Mouse (Mus musculus) heart, embryonic 14.5 days (tissue): Measurements from ENCODE around the gene Jak1. TPM values are rescaled to one million over a fixed set of nuclear protein-coding genes. Genes with fewer than 3 reads are reported as not detected.

Experiments used
- ATAC-seq: fragments of 200-750 bp; cut with Nextera tagmentation; 2 replicates; pipeline ENCODE4 v1.8.0; 2017; ENCODE audit warnings: low read depth, moderate TSS enrichment; ENCODE audit not compliant: insufficient number of reproducible peaks, insufficient read depth, low FRiP score
- H3K27ac ChIP-seq, 2 experiments: fragments of 200-500 bp in 1 of 2; fragments of 300-500 bp in 1 of 2; sonication (generic) in 1 of 2; replicated peaks in 1 of 2; 2 replicates each; pipeline ENCODE4 v1.5.1; 2012 to 2014; ENCODE audit warnings: low read depth in 2 of 2, low read length in 2 of 2, control low read depth in 1 of 2, mild to moderate bottlenecking in 1 of 2, mixed read lengths in 1 of 2; ENCODE audit not compliant: control insufficient read depth in 1 of 2, insufficient read depth in 1 of 2
- H3K27me3 ChIP-seq: fragments of 300-500 bp; sonication (generic); 2 replicates; pipeline ENCODE4 v1.6.1; 2014; ENCODE audit warnings: mild to moderate bottlenecking, low read length, control low read depth; ENCODE audit not compliant: control insufficient read depth, insufficient read depth
- H3K36me3 ChIP-seq: fragments of 300-500 bp; sonication (generic); 2 replicates; pipeline ENCODE4 v1.6.1; 2014; ENCODE audit warnings: mild to moderate bottlenecking, control low read depth, low read length, mixed read lengths; ENCODE audit not compliant: control insufficient read depth, insufficient read depth
- H3K4me1 ChIP-seq, 2 experiments: fragments of 200-500 bp in 1 of 2; fragments of 300-500 bp in 1 of 2; sonication (generic) in 1 of 2; 2 replicates each; pipeline ENCODE4 v1.6.1; 2012 to 2014; ENCODE audit warnings: low read length in 2 of 2, control low read depth in 1 of 2, mixed read lengths in 1 of 2; ENCODE audit not compliant: control insufficient read depth in 2 of 2, insufficient read depth in 2 of 2
- H3K4me2 ChIP-seq: fragments of 300-500 bp; sonication (generic); 2 replicates; pipeline ENCODE4 v1.6.1; 2014; ENCODE audit warnings: mild to moderate bottlenecking, low read length
- H3K4me3 ChIP-seq, 2 experiments: fragments of 200-500 bp in 1 of 2; fragments of 300-500 bp in 1 of 2; sonication (generic) in 1 of 2; 2 replicates each; pipeline ENCODE4 v1.5.1; 2012 to 2014; ENCODE audit warnings: low read length in 2 of 2, mild to moderate bottlenecking in 2 of 2, control low read depth in 1 of 2, low read depth in 1 of 2, moderate library complexity in 1 of 2; ENCODE audit not compliant: control insufficient read depth in 1 of 2, insufficient read depth in 1 of 2
- H3K9ac ChIP-seq: fragments of 300-500 bp; sonication (generic); 2 replicates; pipeline ENCODE4 v1.6.1; 2014; ENCODE audit warnings: mild to moderate bottlenecking, low read length
- H3K9me3 ChIP-seq: fragments of 300-500 bp; sonication (generic); 2 replicates; pipeline ENCODE4 v1.6.1; 2016; ENCODE audit warnings: low read length, control low read depth; ENCODE audit not compliant: control insufficient read depth
- WGBS: fragments of 180-500 bp; shearing (Covaris S2); extraction: QIAGEN DNeasy Blood & Tissue Kit; methylation state at CpG from one replicate; pipeline ENCODE4 v1.1.7; 2014; 5-methylcytosine and 5-hydroxymethylcytosine counted together
- polyA plus RNA-seq: library from polyadenylated mRNA; unstranded; fragments of >200 nt; fragmentation: Nextera tagmentation; extraction: Ambion mirVana; gene quantifications from 2 replicates; pipeline ENCODE4 v1.2.1, GENCODE M21; 2014

Gene Jak1
- polyA plus RNA-seq, 1 experiment from 2014 or later: 67.1 TPM

DNA sequence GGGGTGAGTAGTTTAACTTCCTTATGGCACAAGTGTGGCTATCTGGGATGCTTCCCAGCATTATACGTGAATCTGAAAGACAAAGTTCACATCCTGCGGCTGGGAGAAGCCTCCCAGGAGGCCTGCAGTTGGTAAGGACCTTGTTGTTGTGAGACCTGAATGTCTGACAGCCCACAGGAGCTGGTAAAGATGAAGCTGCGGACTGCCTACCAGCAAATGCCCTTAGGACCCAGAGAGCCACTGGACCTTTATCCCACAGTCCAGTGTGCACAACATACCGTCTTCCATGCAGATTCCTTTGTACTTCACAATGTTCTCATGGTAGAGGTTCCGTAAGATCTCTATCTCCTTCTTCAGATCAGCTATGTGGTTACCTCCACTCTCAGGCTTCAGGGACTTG lies 107.6 kb downstream of the Jak1 start:
- no peak overlapping the region for H3K4me2 ChIP-seq
- WGBS: 84% methylated on average over 5 of the region's 5 CpGs
- peaks cover 9% of the 10 kb centered on the region in 2 experiments; a peak in 3 of 4 replicates for H3K4me1 ChIP-seq
- no peak for ATAC-seq
- H3K36me3 ChIP-seq: peaks cover 96% of the 10 kb centered on the region
- H3K27me3 ChIP-seq: no peaks in the 10 kb centered on the region
- H3K27ac ChIP-seq: no peak overlapping the region
- no peaks in the 10 kb centered on the region for H3K9me3 ChIP-seq
- H3K9ac ChIP-seq: no peak overlapping the region
- no peak overlapping the region for H3K4me3 ChIP-seq

DNA sequence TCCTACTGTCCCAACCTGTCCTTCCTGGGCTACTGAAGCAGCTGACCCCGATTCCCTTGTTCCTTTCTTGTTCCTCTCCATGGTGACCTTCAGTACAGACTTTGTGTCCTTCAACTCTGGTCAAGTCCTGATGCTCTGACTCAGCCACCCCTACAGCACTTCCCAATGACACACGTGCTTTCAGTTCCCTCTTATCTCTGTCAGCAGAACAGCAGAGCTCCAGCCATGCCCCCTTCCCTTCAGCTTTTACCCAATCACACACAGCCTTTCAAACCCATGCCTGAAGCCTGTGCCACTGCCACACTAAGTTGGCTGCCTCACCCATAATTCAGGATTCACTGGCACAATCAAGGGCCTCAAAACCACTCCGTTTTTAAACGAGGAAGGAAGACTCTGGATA lies 109.5 kb downstream of the Jak1 start:
- H3K36me3 ChIP-seq: peaks cover 97% of the 10 kb centered on the region
- H3K27ac ChIP-seq: peak overlapping the region; percentile 7 to 25; a peak in 1 of 4 replicates
- peaks cover 9% of the 10 kb centered on the region in 2 experiments; a peak in 3 of 4 replicates for H3K4me1 ChIP-seq
- no peak overlapping the region for H3K4me3 ChIP-seq
- WGBS: 42% methylated on average over 4 of the region's 4 CpGs
- no peak overlapping the region for H3K9ac ChIP-seq
- no peaks in the 10 kb centered on the region for H3K9me3 ChIP-seq
- H3K4me2 ChIP-seq: no peak overlapping the region
- no peaks in the 10 kb centered on the region for H3K27me3 ChIP-seq
- ATAC-seq: peak; percentile 48

DNA sequence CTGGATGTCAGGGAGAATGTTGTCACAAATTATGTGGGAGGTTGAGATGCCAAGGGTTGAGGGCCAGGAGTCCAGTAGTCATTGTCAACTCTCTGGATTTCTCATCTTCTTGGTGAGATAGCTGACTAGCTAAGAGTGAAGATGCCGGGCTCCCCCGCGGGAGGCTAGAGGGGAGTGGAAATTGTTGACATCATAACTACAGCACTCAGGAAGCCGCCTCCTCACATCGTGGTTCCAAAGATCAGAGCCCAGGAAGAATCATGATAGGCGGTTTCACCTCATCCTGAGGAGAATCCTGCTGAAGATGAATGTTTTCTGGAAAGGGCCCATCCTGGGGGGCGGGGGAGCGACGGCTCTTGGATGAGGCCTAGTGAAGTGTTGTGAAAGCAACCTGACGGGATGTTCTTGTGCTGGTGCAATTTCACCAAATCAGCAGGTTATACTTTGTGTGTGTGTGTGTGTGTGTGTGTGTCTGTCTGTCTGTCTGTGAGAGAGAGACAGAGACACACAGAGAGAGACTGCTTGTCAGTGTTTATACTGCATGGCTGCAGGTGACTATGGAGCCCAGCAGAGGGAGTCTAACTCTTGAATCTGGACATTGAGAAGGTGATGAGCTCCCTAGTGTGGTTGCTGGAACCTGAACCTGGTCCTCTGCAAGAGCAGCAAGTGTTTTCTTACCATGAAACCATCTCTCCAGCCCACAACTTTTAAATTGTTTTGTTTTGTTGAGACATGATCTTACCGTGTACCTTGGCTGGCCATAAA lies 118.0 kb downstream of the Jak1 start:
- H3K27me3 ChIP-seq: no peaks in the 10 kb centered on the region
- H3K27ac ChIP-seq: no peak overlapping the region
- H3K36me3 ChIP-seq: peaks cover 36% of the 10 kb centered on the region
- H3K9me3 ChIP-seq: no peaks in the 10 kb centered on the region
- H3K4me2 ChIP-seq: no peak overlapping the region
- whole genome bisulfite sequencing: 73% methylated on average over 11 of the region's 11 CpGs
- H3K4me1 ChIP-seq: no peaks in the 10 kb centered on the region; a peak in 2 of 4 replicates
- H3K4me3 ChIP-seq: no peak overlapping the region
- H3K9ac ChIP-seq: no peak overlapping the region
- no peak for ATAC-seq

DNA sequence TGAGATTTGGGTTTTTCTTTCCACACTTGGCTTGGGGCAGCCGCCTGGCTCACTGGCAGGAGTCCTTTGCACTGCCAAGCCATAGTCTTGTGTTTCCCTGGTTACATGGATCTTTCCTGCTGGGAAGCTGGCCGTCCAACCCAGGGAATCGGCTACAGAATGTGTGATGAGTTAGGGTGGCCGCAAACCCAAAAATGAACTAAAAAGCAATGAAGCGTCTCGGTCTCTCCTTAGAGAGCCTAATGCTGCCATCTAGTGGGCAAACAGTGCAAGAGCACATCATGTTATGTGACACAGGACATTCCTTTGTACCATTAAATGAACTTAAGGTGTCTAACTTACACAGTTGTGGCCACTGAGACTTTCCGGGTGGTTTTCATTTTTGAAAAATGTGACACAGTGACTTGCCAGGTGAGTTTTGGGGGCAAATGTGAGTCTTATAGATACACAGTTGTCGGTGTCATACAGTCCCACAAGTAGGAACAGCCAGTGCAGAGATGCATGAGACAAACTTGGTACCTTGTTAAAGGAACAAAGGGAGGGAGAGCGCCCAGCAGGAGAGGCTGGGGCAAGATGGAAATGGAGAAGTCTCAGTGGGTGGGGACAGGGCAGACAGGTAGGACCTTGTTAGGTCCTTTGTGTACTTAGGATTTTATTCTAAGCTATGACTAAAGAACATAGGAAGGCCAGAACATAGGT lies 118.9 kb downstream of the Jak1 start:
- Histone ChIP-seq H3K27me3 (no peaks in the 10 kb centered on the region), H3K9me3 (no peaks in the 10 kb centered on the region), H3K4me2 (no peak overlapping the region), H3K9ac (no peak overlapping the region), H3K36me3 (peaks cover 27% of the 10 kb centered on the region), H3K27ac (no peak overlapping the region), H3K4me3 (no peak overlapping the region), H3K4me1 (no peaks in the 10 kb centered on the region; a peak in 2 of 4 replicates)
- no peak for ATAC-seq
- 34% methylated on average over 9 of the region's 9 CpGs for WGBS

DNA sequence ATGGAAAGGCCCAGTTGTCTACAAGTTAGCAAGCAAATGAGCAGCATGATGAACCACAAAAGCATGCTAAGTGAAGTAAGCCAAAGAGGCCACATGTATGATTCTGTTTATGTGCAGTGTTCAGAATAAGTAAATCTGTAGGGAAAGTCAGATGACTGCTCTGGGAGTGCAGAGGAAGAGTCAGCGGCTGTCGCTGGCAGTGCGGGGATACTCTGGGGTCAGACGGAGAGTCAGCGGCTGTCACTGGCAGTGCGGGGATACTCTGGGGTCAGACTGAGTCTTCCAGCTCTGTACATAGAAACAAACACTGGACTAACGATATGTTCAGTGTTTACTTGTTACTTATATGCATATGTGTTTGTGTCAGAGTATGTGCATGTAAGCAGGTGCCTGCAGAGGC lies 120.3 kb downstream of the Jak1 start:
- no peaks in the 10 kb centered on the region; a peak in 2 of 4 replicates for H3K4me1 ChIP-seq
- WGBS: 84% methylated on average over 7 of the region's 7 CpGs
- ATAC-seq: no peak

DNA sequence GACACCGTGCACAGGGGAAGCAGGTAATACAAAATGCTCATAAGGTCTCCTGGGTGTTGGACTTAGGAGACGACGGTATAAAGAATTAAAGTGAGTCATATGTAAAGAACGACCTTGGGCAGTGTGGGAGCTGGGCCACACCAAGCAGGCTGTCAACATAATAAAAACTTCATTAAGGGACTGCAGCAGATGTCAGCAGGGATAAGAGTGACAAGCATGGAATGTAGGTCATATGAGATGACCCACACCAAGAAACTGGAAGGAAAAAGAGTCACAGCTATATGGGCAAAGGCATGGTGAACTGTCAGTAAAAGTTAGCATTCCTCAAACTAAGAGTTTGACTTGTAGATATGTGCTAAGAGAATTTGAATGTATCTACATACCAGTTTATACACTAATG lies 120.7 kb downstream of the Jak1 start:
- ATAC-seq: no peak

More for the DNA sequence above, 120.3 kb downstream of the Jak1 start:
- Histone ChIP-seq H3K27me3 (no peaks in the 10 kb centered on the region), H3K4me3 (no peak overlapping the region), H3K9ac (no peak overlapping the region), H3K27ac (no peak overlapping the region), H3K9me3 (no peaks in the 10 kb centered on the region), H3K4me2 (no peak overlapping the region), H3K36me3 (peaks cover 15% of the 10 kb centered on the region; the same call in 1 of the 2 replicates)

DNA sequence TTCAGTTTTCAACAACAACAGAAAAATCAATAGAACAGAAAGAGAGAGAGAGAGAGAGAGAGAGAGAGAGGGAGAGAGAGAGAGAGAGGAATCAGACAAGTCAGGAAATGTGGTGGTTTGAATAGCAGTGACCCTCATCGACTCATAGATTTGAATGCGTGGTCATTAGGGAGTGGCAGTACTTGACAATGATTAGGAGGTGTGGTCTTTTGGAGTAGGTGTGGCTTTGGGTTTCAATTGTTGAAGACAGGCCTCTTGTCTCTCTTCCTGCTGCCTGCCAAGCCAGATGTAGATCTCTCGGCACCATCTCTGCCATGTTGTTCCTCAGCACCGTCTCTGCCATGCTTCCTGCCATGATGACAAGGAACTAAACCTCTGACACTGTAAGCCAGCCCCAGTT lies 121.2 kb downstream of the Jak1 start:
- no peak overlapping the region for H3K27ac ChIP-seq
- H3K4me2 ChIP-seq: no peak overlapping the region
- WGBS: 67% methylated on average over 4 of the region's 4 CpGs
- 0 out of 2 replicates have a peak, but pooled peaks cover 10% of the 10 kb centered on the region for H3K36me3 ChIP-seq
- H3K27me3 ChIP-seq: no peaks in the 10 kb centered on the region
- H3K9ac ChIP-seq: no peak overlapping the region
- no peak for ATAC-seq
- no peak overlapping the region for H3K4me3 ChIP-seq
- no peaks in the 10 kb centered on the region; a peak in 2 of 4 replicates for H3K4me1 ChIP-seq
- H3K9me3 ChIP-seq: no peaks in the 10 kb centered on the region

More for the DNA sequence above, 120.7 kb downstream of the Jak1 start:
- Histone ChIP-seq H3K4me1 (no peaks in the 10 kb centered on the region; a peak in 2 of 4 replicates), H3K27ac (no peak overlapping the region), H3K4me2 (no peak overlapping the region), H3K27me3 (no peaks in the 10 kb centered on the region), H3K36me3 (peaks cover 10% of the 10 kb centered on the region; the same call in 1 of the 2 replicates), H3K4me3 (no peak overlapping the region), H3K9ac (no peak overlapping the region), H3K9me3 (no peaks in the 10 kb centered on the region)
- 59% methylated on average over 4 of the region's 4 CpGs for WGBS
